Mouse (Mus musculus) cerebellum, adult 2 months (tissue): Measurements from ENCODE around the gene Ywhah. TPM values are rescaled to one million over a fixed set of nuclear protein-coding genes. Genes with fewer than 3 reads are reported as not detected.
"Not testable (repeated sequence)": the region's sequence is repeated elsewhere in the genome, so short reads cannot be mapped to it uniquely, and the experiment has no call there.

ENCODE experiments used
- DNase-seq, 2 experiments: peaks; one replicate each; pipeline ENCODE4 v3.0.0; 2021
- H3K27ac ChIP-seq: fragments of 200-500 bp; 2 replicates; pipeline ENCODE4 v1.5.1; 2012; ENCODE audit warnings: low read length, control low read depth, inconsistent platforms; ENCODE audit not compliant: insufficient read depth
- H3K27me3 ChIP-seq: fragments of 200-500 bp; 2 replicates; pipeline ENCODE4 v1.6.1; 2012; ENCODE audit warnings: inconsistent platforms, mild to moderate bottlenecking, low read length, moderate library complexity; ENCODE audit not compliant: control insufficient read depth, insufficient read depth
- H3K4me1 ChIP-seq: fragments of 200-500 bp; 2 replicates; pipeline ENCODE4 v1.6.1; 2011; ENCODE audit warnings: low read length; ENCODE audit not compliant: control insufficient read depth, insufficient read depth
- H3K4me3 ChIP-seq: fragments of 200-500 bp; replicated peaks from 2 replicates; pipeline ENCODE3; 2011; ENCODE audit warnings: mild to moderate bottlenecking, low read depth, low read length, control low read depth; ENCODE audit not compliant: insufficient read depth
- CTCF ChIP-seq: fragments of 200-500 bp; IDR thresholded peaks from 2 replicates; pipeline ENCODE4 v1.5.1; 2011; ENCODE audit warnings: low read depth, mild to moderate bottlenecking, control low read depth, low read length, moderate library complexity, borderline replicate concordance; ENCODE audit not compliant: insufficient read depth
- POLR2A ChIP-seq: fragments of 200-500 bp; IDR thresholded peaks from 2 replicates; pipeline ENCODE4 v1.6.1; 2011; ENCODE audit warnings: low read length, control low read depth, borderline replicate concordance; ENCODE audit not compliant: insufficient read depth
- WGBS: fragments of 180-500 bp; shearing (Covaris S2); methylation state at CpG from one replicate; pipeline ENCODE4 v1.1.7; 2018; 5-methylcytosine and 5-hydroxymethylcytosine counted together
- polyA plus RNA-seq: library from polyadenylated mRNA; depleted of rRNA; stranded (reverse); fragments of >200 nt; gene quantifications from 2 replicates; pipeline ENCODE4 v1.2.3, GENCODE M21; 2012

Gene Ywhah
- polyA plus RNA-seq, 1 experiment, result 1,631 TPM

DNA sequence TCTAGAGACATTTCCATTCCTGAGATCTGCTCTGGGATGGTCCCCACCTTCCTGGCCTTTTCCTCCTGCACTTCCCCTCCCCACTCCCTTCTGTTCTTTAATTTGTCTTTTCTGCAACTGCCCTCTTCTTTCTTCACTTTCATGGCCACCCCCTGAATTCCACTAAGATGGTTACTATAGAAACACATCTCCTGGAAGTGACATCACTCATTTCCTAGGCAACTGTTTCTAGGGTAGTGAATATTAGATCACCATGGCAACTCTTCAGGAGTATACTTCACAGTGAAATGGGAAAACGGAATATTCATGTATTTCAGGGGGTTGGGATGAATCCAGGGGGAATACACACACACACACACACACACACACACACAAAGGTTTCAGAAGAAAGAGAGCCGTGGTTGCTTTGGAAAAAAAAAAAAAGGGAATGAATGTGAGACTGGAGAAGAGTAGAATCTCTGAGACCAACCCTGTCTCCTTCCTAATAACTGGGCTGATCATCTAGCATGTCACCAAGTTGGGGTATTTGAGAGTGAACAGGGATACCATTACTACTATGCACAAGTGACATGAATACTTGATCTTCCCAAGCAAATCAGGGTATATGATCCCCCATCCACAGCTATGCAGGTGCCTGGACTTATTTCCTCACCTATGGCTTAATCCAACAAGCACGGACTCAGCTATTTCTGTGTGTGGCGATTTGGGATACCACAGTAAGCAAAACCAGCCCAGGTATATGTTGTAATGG, 12.0 kb downstream of the Ywhah start:
- Histone ChIP-seq H3K27ac (no peak overlapping the region), H3K4me3 (no peak overlapping the region), H3K27me3 (no peaks in the 10 kb centered on the region), H3K4me1 (peaks cover 2% of the 10 kb centered on the region; the same call in 1 of the 2 replicates)
- TF ChIP-seq CTCF (no peak), POLR2A (no peak)
- DNase-seq, result no peak
- 57% methylated on average over 4 of the region's 4 CpGs for WGBS

GRCm38 (mm10) chr5:33032036-33032773, 13.6 kb downstream of the Ywhah start:
- WGBS, result 71% methylated on average over 10 of the region's 10 CpGs
- DNase-seq, result no peak
- H3K27me3 ChIP-seq, result no peaks in the 10 kb centered on the region
- H3K27ac ChIP-seq, result no peak overlapping the region
- TF ChIP-seq POLR2A, result no peak
- no peak for TF ChIP-seq CTCF
- H3K4me1 ChIP-seq, result peaks cover 2% of the 10 kb centered on the region; the same call in 1 of the 2 replicates
- no peak overlapping the region for H3K4me3 ChIP-seq

- 0% methylated on average over 4 of the region's 4 CpGs for WGBS
- Histone ChIP-seq H3K27me3 (no peaks in the 10 kb centered on the region), H3K27ac (no peak overlapping the region), H3K4me1 (peaks cover 2% of the 10 kb centered on the region; the same call in 1 of the 2 replicates), H3K4me3 (no peak overlapping the region)
- peak; percentile 99 for TF ChIP-seq CTCF
- TF ChIP-seq POLR2A, result no peak
- DNase-seq, result peak; percentile 77 to 83
Measured at GRCm38 (mm10) chr5:33033121-33033520, 14.5 kb downstream of the Ywhah start.

GRCm38 (mm10) chr5:33033633-33034032, 15.0 kb downstream of the Ywhah start:
- not testable (repeated sequence) for H3K27me3 ChIP-seq, H3K4me1 ChIP-seq
- 44% methylated on average over 8 of the region's 8 CpGs for WGBS

DNA sequence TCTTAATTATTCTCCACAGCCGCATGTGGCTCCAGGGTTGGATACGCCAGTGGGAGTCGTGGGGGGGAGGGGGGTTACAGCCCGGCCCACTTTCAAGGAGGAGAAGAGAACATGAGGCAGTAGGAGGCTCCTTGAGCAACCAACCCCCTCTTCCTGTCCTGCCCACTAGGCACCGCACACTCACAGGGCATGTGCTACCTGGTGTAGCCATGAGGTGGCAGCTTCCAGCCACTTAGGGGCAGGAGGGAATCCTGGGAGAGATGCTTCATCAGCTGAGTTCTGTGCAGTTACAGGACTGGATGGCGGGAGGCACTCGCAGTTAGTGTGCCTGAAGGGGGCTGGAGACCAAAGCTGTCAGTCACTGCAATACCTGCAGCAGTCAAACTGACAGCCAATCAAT, 15.5 kb downstream of the Ywhah start:
- WGBS, result 24% methylated on average over 7 of the region's 7 CpGs

More at GRCm38 (mm10) chr5:33033633-33034032, 15.0 kb downstream of the Ywhah start:
- not testable (repeated sequence) for H3K4me3 ChIP-seq, H3K27ac ChIP-seq, DNase-seq

GRCm38 (mm10) chr5:33034916-33035315, 16.3 kb downstream of the Ywhah start:
- WGBS, result 41% methylated on average over 3 of the region's 3 CpGs
- Histone ChIP-seq H3K27ac (no peak overlapping the region), H3K4me3 (no peak overlapping the region), H3K27me3 (no peaks in the 10 kb centered on the region), H3K4me1 (peaks cover 5% of the 10 kb centered on the region; the same call in 1 of the 2 replicates)
- no peak for TF ChIP-seq CTCF
- no peak for TF ChIP-seq POLR2A
- DNase-seq, result no peak

More for the DNA sequence above, 15.5 kb downstream of the Ywhah start:
- Histone ChIP-seq H3K27ac (no peak overlapping the region), H3K4me3 (no peak overlapping the region), H3K27me3 (no peaks in the 10 kb centered on the region), H3K4me1 (peaks cover 2% of the 10 kb centered on the region; the same call in 1 of the 2 replicates)
- TF ChIP-seq POLR2A (no peak), CTCF (no peak)
- no peak for DNase-seq

DNA sequence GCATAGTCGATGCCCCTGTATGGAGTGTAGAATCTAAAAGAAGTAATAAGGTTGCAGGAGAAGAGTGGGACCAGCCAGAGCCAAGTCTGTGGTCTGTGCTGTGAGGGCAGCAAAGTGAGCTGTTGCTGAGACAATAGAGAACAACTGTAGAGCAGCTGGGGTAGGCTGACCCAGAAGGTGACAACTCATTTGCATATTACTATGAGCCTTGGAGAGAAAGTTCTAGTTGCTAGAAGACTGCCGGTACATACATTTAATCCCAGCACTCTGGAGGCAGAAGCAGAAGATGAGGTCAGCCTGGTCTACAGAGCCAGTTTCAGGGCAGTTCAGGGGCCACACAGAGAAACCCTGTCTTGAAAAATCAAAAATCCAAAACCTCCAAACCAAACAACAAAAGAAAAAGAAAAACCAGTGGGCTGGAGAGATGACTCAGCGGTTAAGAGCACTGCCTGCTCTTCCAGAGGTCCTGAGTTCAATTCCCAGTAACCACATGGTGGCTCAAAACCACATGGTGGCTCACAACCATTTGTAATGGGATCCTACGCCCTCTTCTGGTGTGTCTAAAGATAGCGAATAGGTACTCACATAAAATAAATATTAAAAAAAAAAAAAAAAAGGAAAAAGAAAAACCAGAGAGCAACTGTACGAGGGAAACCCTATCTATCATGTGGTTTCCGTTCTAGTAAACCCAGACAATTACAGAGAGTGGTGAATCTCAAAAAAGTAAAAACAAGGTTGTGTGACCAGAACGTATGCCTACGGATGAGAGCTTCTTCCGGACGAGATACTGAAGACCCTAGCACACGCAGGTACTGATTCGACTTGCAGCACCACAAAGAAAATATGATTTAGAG, 20.3 kb downstream of the Ywhah start:
- no peak for DNase-seq
- TF ChIP-seq CTCF (no peak), POLR2A (no peak)
- H3K27ac ChIP-seq, result no peak overlapping the region
- 46% methylated on average over 13 of the region's 13 CpGs for WGBS
- peak overlapping the region; percentile 3 for H3K4me3 ChIP-seq
- H3K27me3 ChIP-seq, result no peaks in the 10 kb centered on the region
- 0 out of 2 replicates have a peak, but pooled peaks cover 3% of the 10 kb centered on the region for H3K4me1 ChIP-seq
